Mouse (Mus musculus) R1 (cell line): Measurements from ENCODE around the gene Eif2b3.

Experiments used
- DNase-seq: peaks from one replicate; pipeline ENCODE4 v3.0.0-alpha.2; 2018; ENCODE audit warnings: low read depth, low spot score

Gene Eif2b3

DNA sequence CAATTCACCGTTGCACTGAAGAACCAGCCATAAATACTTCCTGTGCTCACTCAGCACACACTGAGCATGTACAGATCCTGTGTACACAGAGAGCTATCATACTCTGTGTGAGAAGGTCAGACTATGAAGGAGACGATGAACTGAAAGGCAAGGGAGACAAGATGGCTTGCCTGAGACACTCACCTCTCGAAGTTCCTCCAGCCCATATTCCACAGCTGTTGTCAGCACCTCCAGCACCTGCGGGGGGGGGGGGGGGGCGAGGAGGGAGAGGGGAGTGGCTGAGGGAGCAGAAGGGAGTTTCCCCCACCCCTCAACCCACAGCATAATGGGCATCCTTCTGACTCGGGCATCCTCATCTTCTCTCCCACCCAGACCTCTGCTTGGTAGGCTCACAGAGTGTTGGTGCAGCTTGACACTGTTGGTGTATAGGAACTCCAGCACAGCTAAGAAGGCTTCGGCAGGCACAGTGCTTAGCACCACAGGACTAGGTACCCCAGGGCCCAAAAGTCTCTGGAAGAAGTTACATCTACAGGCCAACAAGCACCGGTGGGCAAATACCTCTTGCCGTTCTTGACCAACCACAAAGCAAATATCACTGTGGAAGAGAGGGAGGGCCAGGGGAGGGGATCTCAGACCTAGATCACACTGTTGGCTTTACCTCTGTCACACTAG is 104.5 kb downstream of the Eif2b3 start:
- DNase-seq, result no peak

DNA sequence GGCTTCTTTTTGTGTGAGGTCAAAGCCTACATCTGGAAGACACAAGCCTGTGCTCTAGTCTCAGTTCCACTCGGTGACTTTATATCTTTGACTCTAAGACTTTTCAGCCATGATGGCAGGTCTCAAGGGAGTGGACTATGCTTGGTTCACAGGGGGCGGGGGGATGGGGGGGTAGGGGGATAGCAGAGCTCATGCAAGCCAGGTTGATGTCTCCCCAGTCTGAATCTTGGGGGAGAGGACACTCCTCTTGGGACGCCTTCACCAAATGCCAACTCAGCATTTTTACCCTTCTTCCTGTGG is 105.0 kb downstream of the Eif2b3 start:
- DNase-seq, result no peak

DNA sequence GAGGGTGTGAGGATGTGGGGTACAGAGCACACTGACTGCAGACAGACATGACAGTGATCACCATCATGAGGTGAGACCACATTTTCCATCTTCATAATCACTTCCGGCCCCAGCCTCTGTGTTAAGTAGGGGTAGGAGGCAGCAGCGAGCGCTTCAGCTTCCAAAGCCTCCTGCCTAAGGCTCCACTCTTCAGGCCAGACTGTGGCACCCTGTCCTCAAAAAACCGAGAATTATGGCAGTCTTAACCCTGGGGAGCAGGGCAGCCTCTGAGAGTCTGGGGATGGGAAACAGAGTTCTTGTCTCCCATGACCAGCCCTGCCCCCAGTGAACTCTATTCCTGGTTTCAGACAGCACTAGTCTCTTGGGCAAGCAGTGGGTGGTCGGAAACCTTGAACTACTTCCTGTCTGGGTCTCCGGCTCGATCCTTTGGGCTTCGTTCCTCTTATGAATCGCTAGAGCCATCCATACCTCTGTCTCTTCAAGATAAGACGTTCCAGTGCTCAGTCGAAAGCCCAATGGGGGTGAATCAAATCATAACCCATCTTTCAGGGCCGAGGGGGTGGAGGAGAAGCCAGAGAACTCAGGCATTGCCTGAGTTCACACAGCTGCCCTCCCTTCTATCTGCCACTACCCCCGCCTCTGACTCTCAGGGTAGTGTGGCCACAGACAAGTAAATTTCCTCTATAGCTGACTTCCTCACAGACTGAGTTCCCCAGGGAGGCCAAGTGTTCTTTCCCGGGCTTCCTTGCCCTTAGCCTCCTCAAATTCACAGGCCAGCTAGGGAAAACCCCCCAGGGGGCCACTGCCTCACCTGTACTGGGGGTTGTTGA is 105.5 kb downstream of the Eif2b3 start:
- DNase-seq, result peak; percentile 77

DNA sequence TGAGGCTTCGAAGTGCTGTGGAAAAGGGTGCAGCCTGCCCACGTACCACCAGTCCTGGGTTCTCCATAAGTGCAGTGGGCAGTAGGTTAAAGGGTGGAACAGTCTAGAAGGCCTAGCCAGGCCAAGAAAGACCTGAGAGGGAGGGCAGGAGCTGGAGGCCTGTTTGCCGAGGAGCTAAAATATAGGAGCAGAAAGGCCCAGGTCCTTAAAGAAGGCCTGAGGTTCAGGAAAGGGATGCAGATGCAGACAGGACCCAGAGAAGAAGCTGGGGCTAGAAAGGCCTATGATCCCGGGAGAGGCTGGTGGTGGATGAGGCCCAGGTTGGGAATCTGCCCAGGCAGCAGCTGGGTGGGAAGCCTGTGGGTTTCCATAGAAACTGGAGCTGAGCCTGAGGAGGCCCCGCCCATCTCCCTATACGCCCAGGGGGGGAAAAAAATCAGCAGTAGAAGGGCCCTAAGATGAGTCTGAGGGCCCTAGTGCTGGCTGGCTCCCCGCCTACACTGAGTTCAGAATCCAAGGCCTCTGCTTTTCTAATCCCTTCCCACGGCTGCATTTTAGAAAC is 106.2 kb downstream of the Eif2b3 start, which contains the start of gene Btbd19:
TSS of gene Btbd19 (minus strand) at position 378 of the 562 bp plus-strand sequence.
- DNase-seq, result peak; percentile 93

DNA sequence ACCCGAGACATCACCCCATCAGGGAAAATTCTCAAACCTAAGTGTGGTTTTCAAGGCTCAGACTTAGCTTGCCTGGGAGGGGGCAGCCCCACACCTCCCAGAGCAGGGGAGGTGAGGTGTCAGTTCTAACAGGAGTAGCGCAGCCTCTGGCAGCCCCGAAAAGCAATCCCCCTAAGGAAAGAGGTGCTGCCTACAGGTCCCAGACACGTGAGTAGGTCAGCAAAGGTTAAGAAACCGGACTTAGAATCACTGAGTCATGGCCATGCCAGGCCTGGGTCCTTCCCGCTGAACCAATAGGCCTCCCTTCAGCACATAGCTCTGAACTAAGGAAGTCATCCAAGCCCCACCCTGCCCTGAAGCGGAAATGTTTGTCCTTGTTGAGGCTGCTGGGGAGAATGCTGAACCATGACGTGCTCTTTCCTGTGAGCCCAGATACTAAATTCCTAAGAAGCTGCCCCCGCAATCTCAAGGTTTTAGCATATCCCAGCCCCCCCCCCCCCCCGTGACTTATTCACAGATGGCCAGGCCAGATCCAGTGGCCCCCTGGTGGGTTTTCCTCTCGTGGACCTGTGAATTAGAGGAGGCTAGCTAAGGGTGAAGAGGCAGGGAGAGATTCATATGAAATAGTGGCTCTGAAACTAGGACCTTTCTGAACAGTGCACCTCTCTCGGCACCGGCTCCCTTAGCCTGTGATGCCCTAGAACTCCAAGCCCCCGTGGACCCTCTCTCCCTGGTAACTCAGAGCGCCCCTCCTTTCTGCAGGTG is 106.9 kb downstream of the Eif2b3 start:
- DNase-seq, result peak; percentile 98

DNA sequence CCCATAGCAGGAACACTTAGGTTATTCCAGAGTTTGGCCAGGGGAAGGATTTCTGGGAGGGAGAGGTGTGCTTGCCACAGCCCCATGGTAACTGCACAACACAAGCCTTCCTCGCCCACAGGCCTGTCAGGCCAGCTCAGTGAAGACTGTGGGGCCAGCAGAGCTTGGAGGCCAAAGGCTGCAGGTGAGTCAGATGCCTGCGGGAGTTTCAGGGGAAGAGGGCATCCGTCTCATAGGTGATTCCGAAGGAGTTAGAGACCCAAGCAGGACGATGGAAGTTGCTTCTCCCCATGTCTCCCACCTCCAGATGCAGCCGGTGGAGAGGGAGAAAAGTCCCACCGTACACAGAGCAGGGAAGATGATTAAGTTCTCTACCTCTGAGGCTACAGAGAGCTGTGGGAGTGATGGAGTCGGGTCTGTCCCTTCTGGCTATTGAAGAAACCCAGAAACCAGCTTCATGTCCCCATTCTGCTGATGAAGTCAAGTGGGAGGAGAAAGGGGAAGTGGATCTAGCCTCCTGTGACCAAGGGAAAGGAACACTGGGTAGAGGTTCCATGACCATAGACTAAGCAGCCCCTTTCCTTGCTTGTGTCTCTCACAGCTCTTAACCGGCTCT is 107.6 kb downstream of the Eif2b3 start, which contains the start of gene Tctex1d4:
TSS of gene Tctex1d4 (plus strand) at position 120 of the 616 bp plus-strand sequence.
- DNase-seq, result no peak

DNA sequence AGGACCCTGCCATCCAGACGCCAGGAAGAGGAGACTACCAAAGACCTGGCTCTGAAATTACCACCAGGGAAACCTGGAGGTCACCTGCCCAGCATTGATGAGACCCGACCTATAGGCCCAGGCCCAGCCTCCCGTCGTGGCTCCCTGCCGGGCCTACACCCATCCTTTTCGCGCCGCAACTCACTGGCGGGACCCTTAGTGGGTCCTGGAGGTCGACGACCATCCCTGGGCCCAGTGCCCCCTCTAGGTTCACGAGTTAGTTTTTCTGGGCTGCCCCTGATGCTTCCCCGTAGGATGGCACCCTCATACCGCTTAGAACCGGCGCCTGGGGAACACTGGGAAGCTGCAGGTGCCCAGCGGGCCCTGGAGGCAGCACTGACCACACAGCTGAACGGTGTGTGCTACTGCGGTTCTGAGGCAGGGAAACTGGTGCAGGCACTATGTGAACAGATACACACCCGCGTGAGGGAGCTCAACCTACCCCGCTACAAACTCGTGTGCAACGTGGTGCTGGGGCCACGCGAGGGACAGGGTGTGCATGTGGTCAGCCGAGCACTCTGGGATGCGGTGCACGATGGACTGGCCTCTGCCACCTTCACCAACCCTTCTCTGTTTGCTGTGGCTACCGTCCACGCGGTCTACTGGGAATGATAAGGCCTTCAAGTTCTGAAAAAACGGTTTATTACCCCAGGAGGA is 108.9 kb downstream of the Eif2b3 start:
- DNase-seq, result no peak

DNA sequence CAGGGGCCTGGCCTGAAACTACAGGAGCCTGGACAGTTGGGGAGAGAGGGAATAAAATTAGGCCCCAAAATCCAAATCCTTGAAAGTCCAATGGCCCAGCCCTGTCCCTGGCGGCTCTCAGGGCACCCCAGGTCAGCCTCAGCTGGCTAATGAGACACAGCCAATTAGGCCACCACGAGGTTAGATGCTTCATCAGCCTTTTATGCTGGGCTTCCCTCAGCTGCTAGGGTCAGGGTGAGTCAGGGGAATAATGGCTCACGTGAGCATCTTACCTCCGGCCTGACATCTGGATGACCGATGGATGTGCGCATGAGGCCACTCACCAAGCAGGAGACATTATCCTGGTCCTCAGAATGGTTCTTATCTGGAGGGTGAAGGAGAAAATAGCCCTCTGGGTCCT is 111.6 kb downstream of the Eif2b3 start:
- no peak for DNase-seq

DNA sequence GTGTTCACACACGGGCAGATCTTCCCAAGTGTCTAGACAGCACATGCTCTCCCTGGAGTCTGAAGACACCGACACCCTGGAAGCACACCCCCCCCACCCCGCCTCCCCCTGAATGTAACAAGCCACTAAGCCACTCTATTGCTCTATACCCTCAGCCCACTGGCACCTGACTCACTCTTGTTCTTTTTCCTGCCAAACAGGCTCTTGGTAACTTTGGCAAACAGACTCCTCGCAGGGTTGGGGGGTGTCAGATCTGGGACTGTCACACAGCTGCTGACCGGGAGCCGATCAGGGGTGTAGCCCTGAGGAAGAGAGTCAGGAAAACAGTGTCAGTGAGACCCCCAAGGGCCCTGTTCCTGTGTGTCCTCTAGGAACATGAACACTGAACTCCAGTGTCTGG is 112.0 kb downstream of the Eif2b3 start:
- no peak for DNase-seq

DNA sequence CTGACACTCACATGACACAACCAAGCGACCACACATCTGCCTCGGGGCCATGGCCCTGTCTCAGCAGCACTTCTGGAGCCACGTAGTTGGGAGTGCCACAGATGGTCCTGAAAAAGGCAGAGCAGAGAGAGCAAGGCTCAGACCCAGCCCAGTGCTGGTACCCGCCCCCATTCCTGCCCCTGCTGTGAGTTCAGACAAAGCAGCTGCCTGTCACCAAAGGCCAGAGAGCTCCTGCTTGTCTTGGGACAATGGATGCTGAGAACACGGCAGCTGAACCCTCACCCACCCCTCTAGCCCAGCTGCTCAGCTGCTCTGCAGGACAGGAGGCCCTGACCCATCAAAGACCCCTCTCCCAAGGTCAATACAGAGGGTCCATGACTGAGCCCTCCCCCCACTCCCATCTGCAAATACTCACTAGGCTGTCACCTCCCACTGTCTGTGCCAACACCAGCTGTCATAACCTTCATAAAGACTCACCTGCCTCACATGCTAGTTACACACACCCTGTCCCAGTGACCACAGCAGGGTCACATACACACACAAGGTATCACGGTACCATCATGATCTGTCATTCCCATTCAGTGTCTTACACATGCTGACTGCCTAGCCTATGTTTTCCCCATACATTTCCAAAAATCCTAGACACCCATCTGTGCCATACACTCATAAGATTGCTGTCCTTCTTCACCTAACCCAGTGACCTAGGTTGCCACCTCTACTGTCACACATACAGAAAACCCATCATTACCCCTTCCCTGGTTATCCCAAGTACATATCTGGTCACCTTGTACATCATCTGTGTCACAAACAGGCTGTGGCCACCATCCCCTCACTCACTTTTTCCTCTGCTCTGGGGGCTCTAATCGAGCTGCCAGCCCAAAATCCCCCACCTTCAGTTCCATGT is 112.9 kb downstream of the Eif2b3 start:
- peak; percentile 97 for DNase-seq

DNA sequence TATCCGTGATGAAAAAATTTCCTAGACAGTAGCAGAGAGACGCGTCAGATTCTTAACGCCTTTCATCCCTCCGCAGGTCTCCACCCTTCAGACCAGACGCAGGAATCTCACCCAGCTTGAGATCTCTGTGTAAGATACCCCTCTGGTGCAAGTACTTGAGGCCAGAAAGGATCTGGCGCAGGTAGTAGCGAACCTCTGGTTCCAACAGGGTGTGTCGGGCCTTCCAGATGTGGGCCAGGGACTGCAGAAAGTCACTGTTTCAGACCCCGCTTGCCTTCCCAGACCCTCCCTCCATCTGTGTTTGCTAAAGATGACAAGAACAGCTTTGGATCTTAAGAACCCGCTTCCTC is 113.6 kb downstream of the Eif2b3 start:
- peak; percentile 51 for DNase-seq

DNA sequence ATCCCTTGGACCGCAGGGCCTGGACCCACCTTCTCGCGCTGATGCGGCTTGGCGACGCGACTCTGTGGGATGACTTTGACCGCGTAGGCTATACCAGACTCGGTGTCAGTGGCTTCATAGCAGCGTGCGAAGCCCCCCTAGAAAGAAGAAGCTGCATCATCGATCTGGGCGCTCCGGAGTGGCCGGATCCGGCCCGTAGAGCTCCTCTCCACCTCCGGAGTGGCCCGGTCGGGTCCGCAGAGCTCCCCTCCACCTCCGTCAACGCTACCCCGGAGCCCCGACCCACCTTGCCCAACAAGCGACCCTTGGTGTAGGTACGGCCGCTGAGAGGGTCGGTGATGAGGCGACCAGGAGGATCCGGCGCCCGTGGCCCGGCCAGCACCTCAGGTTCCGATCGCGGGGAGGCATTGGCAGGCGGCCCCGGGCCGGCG is 114.2 kb downstream of the Eif2b3 start:
- DNase-seq, result no peak

DNA sequence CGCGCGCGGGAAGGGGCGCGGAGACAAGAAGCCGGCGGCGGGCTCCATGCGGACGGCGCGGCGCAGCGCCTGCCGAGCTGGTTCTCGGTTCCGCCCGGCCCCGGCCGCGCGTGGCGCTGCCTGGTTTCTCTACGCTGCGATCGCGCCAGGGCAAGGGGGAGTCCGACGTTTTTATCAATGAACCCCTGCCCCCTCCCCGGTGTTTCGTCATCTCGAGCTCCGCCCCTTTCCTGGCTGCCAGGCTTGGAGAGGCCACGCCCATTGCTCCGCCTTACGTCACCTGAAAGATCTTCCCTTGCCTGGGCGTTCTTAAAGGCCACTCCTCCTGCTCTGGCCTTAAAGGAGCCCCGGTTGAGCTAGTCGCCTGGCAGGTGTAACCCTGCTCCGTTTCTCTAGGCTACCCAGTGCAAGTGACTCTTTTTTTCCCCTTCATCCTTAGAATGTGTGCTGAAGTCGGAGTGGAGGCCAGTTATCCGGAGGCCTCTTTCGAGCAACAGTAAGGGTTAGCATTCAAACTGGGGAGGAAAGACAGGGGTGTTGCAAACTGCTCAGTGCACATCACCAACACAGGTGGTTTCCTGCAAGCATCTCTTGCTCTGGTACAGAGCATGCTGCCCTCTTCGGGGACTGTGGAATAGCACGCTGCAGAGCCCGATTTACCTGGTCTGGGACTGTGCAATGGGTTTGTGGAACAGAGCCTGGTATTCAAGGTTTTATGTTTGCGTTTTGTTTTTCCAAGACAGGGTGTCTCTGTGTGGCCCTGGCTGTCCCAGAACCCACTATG is 114.8 kb downstream of the Eif2b3 start, which contains the start of gene Plk3:
TSS of gene Plk3 (minus strand) at position 147 of the 784 bp plus-strand sequence.
- peak; percentile 99 for DNase-seq

DNA sequence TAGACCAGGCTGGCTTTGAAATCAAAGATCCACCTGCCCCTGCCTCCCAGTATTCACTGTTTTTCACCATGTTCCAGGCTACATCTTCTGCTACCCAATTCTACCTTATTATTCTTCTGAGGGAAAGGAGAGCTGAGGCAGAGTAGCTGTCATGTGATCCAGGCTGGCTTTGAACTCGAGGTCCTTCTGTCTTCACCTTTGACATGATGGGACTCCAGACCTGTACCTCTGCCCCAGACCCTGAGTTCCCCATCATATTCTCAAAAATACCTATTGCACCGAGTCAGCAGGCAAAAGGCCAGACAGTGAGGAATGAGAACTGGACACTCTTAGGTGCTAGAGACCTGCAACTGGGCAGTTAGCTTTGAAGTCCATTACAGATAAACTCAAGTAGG is 115.4 kb downstream of the Eif2b3 start:
- no peak for DNase-seq

DNA sequence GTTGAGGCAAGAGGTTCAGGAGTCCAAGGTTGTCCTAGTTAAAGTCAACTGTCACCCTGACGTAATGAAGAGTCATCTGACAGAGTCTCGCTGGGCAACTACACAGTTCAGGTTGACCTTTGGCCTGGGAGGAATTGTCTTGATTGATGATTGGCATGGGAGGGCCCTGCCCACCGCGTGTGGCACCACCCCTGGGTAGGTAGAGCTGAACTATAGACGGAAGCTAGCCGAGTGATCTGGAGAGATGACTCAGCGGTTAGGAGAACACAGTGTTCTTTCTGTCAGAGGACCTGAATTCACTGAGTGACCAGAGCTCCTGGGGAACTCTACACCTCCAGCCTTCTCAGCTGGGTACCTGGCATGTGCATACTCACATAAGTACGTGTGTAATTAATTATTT is 116.8 kb downstream of the Eif2b3 start:
- DNase-seq, result peak; percentile 82
